Mouse (Mus musculus) intestine, embryonic 14.5 days (tissue): ENCODE measurements around the gene Get4. TPM values are rescaled to one million over a fixed set of nuclear protein-coding genes. Genes with fewer than 3 reads are reported as not detected.

Source experiments
- ATAC-seq: fragments of 200-750 bp; cut with Nextera tagmentation; replicated peaks from 2 replicates; pipeline ENCODE4 v1.8.0; 2017; ENCODE audit warnings: low read depth, moderate number of reproducible peaks, moderate TSS enrichment, moderate library complexity; ENCODE audit not compliant: low FRiP score, low TSS enrichment
- DNase-seq: peaks from one replicate; pipeline ENCODE4 v3.0.0-alpha.2; 2018; ENCODE audit warnings: low spot score
- H3K27ac ChIP-seq: fragments of 300-500 bp; sonication (generic); 2 replicates; pipeline ENCODE4 v1.5.1; 2014; ENCODE audit warnings: low read depth, mild to moderate bottlenecking, control low read depth
- H3K27me3 ChIP-seq: fragments of 300-500 bp; sonication (generic); replicated peaks from 2 replicates; pipeline ENCODE4 v1.6.1; 2014; ENCODE audit warnings: low read length, control low read depth; ENCODE audit not compliant: control insufficient read depth, insufficient read depth
- H3K36me3 ChIP-seq: fragments of 300-500 bp; sonication (generic); 2 replicates; pipeline ENCODE4 v1.6.1; 2014; ENCODE audit warnings: low read length, control low read depth; ENCODE audit not compliant: control insufficient read depth, insufficient read depth
- H3K4me1 ChIP-seq: fragments of 300-500 bp; sonication (generic); replicated peaks from 2 replicates; pipeline ENCODE4 v1.6.1; 2014; ENCODE audit warnings: low read length, control low read depth, mixed read lengths; ENCODE audit not compliant: control insufficient read depth, insufficient read depth
- H3K4me2 ChIP-seq: fragments of 300-500 bp; sonication (generic); 2 replicates; pipeline ENCODE4 v1.6.1; 2014; ENCODE audit warnings: low read length
- H3K4me3 ChIP-seq: fragments of 300-500 bp; sonication (generic); 2 replicates; pipeline ENCODE4 v1.5.1; 2014; ENCODE audit warnings: low read depth, low read length, control low read depth, mixed read lengths
- H3K9ac ChIP-seq: fragments of 300-500 bp; sonication (generic); 2 replicates; pipeline ENCODE4 v1.6.1; 2014; ENCODE audit warnings: mild to moderate bottlenecking, low read length
- H3K9me3 ChIP-seq: fragments of 300-500 bp; sonication (generic); 2 replicates; pipeline ENCODE4 v1.6.1; 2016; ENCODE audit warnings: low read length, control low read depth; ENCODE audit not compliant: control insufficient read depth
- WGBS: fragments of 180-500 bp; shearing (Covaris S2); extraction: QIAGEN DNeasy Blood & Tissue Kit; methylation state at CpG from one replicate; pipeline ENCODE4 v1.1.7; 2014; 5-methylcytosine and 5-hydroxymethylcytosine counted together
- polyA plus RNA-seq: library from polyadenylated mRNA; unstranded; fragments of >200 nt; fragmentation: Nextera tagmentation; extraction: Ambion mirVana; gene quantifications from 2 replicates; pipeline ENCODE4 v1.2.1, GENCODE M21; 2014

Get4 gene
- polyA plus RNA-seq, 1 experiment from 2014 or later = 152 TPM

DNA sequence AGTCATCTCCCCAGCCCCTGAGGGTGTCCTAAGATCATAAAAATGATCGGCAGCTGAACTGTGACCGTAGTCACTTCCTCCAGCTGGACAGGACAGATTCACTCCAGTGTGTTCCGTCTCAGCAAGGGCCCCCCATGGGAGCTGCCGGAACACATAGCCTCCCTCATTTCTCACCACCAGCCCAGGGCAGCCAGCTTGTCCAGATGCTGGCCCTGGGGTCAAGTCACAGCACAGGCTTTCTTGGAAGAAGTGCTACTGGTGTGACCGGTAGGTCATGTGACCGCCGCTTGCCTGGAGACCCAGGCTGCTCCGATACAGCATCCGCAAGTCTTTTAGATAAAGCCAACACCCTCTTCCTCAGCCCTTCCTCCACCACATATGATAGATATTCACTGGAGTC lies 61.4 kb downstream of the Get4 start:
- no peak for ATAC-seq
- no peak overlapping the region for H3K4me3 ChIP-seq
- DNase-seq = no peak
- H3K4me2 ChIP-seq = no peak overlapping the region
- H3K4me1 ChIP-seq = no peaks in the 10 kb centered on the region
- WGBS = 82% methylated on average over 9 of the region's 9 CpGs
- H3K9ac ChIP-seq = no peak overlapping the region
- H3K27ac ChIP-seq = no peak overlapping the region
- H3K9me3 ChIP-seq = no peaks in the 10 kb centered on the region
- H3K27me3 ChIP-seq = no peaks in the 10 kb centered on the region
- H3K36me3 ChIP-seq = no peaks in the 10 kb centered on the region

DNA sequence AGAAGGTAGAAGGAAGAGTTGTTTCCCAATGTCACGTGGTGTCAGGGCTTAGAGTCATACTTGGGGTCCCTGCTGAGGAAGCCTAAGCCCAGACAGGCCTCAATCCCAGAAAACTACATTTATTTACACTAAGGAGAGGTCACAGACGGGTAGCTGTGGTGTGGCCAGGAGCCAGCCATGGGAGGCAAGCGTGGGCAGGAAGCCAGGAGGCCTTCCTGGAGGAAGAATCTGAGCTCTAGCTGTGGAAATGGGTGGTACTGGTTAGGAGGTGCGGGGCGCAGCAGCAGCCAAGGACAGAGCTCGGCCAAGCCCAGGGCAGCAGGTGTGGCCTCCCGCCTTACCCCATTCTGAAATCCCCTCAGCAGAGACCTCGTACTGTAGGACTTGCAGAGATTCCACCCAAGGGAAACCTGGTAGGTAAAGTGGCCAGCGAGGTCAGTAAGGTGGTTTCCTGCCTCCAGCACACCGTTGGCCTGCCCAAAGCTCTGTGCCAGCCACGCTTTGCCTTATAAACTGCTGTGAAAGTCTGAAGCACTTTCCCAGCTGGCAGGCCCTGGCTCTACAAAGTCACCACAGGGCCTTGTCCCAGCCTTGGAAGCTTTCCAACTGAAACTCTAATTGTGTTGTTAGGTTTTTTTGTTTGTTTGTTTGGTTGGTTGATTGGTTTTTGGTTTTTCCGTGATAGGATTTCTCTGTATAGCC lies 63.0 kb downstream of the Get4 start:
- Histone ChIP-seq H3K36me3 (no peaks in the 10 kb centered on the region), H3K27ac (no peak overlapping the region), H3K4me3 (no peak overlapping the region), H3K4me2 (no peak overlapping the region), H3K9ac (no peak overlapping the region), H3K9me3 (no peaks in the 10 kb centered on the region), H3K27me3 (no peaks in the 10 kb centered on the region), H3K4me1 (no peaks in the 10 kb centered on the region)
- DNase-seq (no peak), ATAC-seq (no peak)
- 83% methylated on average over 12 of the region's 12 CpGs for WGBS

DNA sequence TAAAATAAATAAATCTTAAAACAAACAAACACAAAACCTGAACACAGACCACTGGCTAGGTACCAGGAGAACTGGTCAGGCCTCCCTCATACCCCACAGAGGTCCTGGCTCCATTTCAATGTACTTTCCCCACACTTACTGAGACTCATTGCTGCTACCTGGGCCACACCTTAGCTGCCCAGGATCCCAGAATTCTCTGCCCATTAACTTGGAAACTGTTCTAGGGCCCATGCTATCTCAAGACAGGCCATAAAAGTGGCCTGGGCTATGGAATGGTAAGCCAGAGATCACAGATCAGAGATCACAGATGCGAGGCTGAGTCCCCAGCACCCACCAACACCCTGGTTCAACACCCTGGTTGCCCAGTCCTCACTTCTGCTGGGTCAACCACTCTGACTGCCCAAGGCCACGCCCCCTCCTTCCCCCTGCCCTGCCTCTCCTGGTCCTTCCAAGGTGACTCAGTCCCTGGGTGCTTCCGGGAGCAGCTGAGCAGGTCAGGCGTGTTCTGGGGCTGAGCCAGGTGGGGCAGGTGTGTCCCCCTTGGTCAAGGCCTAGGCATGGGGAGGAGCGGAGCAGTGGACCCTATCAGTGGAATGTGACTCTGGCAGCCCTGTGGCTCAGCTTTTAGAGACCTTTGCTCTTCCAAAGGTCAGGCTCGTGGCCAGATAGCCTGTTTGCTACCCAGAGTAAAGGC lies 65.0 kb downstream of the Get4 start:
- no peak overlapping the region for H3K4me2 ChIP-seq
- no peaks in the 10 kb centered on the region for H3K27me3 ChIP-seq
- no peaks in the 10 kb centered on the region for H3K36me3 ChIP-seq
- 68% methylated on average over 6 of the region's 6 CpGs for WGBS
- H3K9me3 ChIP-seq = no peaks in the 10 kb centered on the region
- H3K9ac ChIP-seq = no peak overlapping the region
- peak overlapping the region; percentile 1; the same call in 1 of the 2 replicates for H3K27ac ChIP-seq
- ATAC-seq = peak; percentile 84
- H3K4me1 ChIP-seq = no peaks in the 10 kb centered on the region
- peak; percentile 73 for DNase-seq
- H3K4me3 ChIP-seq = no peak overlapping the region

- 66% methylated on average over 21 of the region's 21 CpGs for WGBS
- no peak overlapping the region for H3K4me2 ChIP-seq
- no peak overlapping the region for H3K4me3 ChIP-seq
- H3K27me3 ChIP-seq = no peaks in the 10 kb centered on the region
- peak overlapping the region; percentile 1; the same call in 1 of the 2 replicates for H3K27ac ChIP-seq
- no peaks in the 10 kb centered on the region for H3K36me3 ChIP-seq
- no peaks in the 10 kb centered on the region for H3K9me3 ChIP-seq
- ATAC-seq = 0 out of 2 replicates have a peak, but pooled peaks have one; percentile 17
- H3K9ac ChIP-seq = no peak overlapping the region
- DNase-seq = no peak
- no peaks in the 10 kb centered on the region for H3K4me1 ChIP-seq
These were observed 65.8 kb downstream of the Get4 start for GRCm38 (mm10) chr5:139317751-139318504.

Other genes with a start within 250 kb of the Get4 start
- 25.6 and 26.7 TPM in 2 replicates for gene Prkar1b, start 102.3 kb upstream of the Get4 start, polyA plus RNA-seq
- 7.4 and 7.9 TPM in 2 replicates for gene Dnaaf5, start 102.1 kb upstream of the Get4 start, polyA plus RNA-seq
- 54.7 and 63.9 TPM in 2 replicates for gene Sun1, start 51.7 kb upstream of the Get4 start, polyA plus RNA-seq
- gene Adap1, start 73.3 kb downstream of the Get4 start, polyA plus RNA-seq = 4.7 and 7.7 TPM in 2 replicates
- gene Cox19, start 99.1 kb downstream of the Get4 start, polyA plus RNA-seq = 149 and 150 TPM in 2 replicates
- gene Cyp2w1, start 100.3 kb downstream of the Get4 start, polyA plus RNA-seq = 5.9 and 9.1 TPM in 2 replicates
- 1.4 and 1.7 TPM in 2 replicates for gene Gpr146, start 125.4 kb downstream of the Get4 start, polyA plus RNA-seq
- 0.74 and 1.3 TPM in 2 replicates for gene C130050O18Rik, start 153.0 kb downstream of the Get4 start, polyA plus RNA-seq
- gene Gper1, start 170.8 kb downstream of the Get4 start, polyA plus RNA-seq = 1.9 and 2.1 TPM in 2 replicates
- 44.4 and 49.0 TPM in 2 replicates for gene 3110082I17Rik, start 208.2 kb downstream of the Get4 start, polyA plus RNA-seq
- 5.7 and 9.4 TPM in 2 replicates for gene Zfand2a, start 232.2 kb downstream of the Get4 start, polyA plus RNA-seq